In the genomic region with DNA sequence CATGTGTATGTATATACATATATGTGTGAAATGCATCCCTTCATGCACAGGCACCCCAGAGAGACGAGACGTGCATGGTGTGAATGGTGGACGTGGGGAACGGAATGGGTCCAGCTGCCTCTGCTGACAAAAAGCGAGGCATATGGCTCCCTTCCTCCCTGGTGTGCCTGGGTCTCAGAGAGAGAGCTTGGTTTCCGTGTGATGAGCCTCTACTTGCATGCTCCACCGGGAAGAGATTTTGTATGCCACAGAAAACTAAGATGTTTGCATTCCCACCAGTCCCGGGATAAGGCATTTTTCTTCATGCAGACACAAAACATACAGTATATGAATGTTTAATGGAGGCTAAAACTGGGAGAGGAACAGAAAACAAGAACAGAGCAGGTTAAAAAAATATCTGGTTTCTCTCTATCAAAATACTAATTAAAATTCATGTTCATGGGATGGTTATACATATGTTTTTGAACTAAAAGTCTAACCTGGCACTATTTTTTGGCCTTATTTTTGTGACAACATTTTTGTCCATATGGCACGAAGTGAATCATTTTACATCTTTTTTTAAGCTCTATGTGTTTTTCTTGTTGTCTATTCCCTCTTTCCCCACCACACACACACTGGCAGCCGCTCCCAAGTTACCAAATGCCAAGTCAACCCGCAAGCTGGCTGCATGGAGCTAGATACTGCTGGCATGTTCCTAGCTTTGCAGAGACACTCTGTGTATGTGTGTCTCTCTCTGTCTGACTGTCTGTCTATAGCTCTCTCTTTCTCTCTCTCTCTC, we compare ENCODE assay signal across 14 mouse cellular contexts.
DNase-seq lines count a peak whose midpoint lies in the region; ATAC-seq and TF ChIP-seq lines count a peak whose summit lies in the region.
"Had no signal": no experiment of that assay in that cellular context is flagged by ENCODE, and none has a peak within 500 bp of the region (broad histone marks: within the 10 kb centered on the region; RNA-seq: fewer than 3 reads in every experiment).

No protein-coding gene starts in this region.

- ATAC-seq in forebrain, embryonic 13.5 days, result peak; percentile 75; the same call in 1 of the 2 replicates
- no peak for ATAC-seq in kidney, embryonic 16.5 days (ENCODE audit: low FRiP score, low TSS enrichment)

- no peaks in the 10 kb centered on the region; the same call in none of the 2 replicates for H3K27me3 ChIP-seq in forebrain, embryonic 13.5 days
- H3K27me3 ChIP-seq in kidney, embryonic 16.5 days (ENCODE audit: insufficient read depth, low read length), result no peaks in the 10 kb centered on the region
- H3K27me3 ChIP-seq: liver, embryonic 15.5 days had no signal

- no peaks in the 10 kb centered on the region for H3K36me3 ChIP-seq in forebrain, embryonic 13.5 days (ENCODE audit: poor library complexity, severe bottlenecking)
- H3K36me3 ChIP-seq in kidney, embryonic 16.5 days (ENCODE audit: insufficient read depth, low read length), result no peaks in the 10 kb centered on the region
- H3K36me3 ChIP-seq: liver, embryonic 15.5 days had no signal

- intact Hi-C loops in left cerebral cortex, postnatal 25 days (cut with DNase I), result no loop called here

- TF ChIP-seq POLR2A in brain, embryonic 14.5 days (IDR thresholded peaks at IDR 0.05; ENCODE audit: borderline replicate concordance, extremely low read depth, insufficient read depth, insufficient read length, poor library complexity, severe bottlenecking), result no peak

- no peak overlapping the region for H3K9ac ChIP-seq in forebrain, embryonic 13.5 days
- H3K9ac ChIP-seq in kidney, embryonic 16.5 days (replicated peaks; ENCODE audit: low read length), result no peak overlapping the region
- H3K9ac ChIP-seq: liver, embryonic 15.5 days had no signal

- no peaks in the 10 kb centered on the region for H3K9me3 ChIP-seq in forebrain, embryonic 13.5 days (replicated peaks)
- no peaks in the 10 kb centered on the region for H3K9me3 ChIP-seq in kidney, embryonic 16.5 days (ENCODE audit: low read length)
- H3K9me3 ChIP-seq: liver, embryonic 15.5 days had no signal

- H3K4me1 ChIP-seq in forebrain, embryonic 13.5 days, result peaks cover 24% of the 10 kb centered on the region
- H3K4me1 ChIP-seq in kidney, embryonic 16.5 days (ENCODE audit: insufficient read depth, low read length), result 0 out of 2 replicates have a peak, but pooled peaks cover 4% of the 10 kb centered on the region
- H3K4me1 ChIP-seq: liver, embryonic 15.5 days had no signal

- H3K27ac ChIP-seq in forebrain, embryonic 13.5 days, result 0 out of 2 replicates have a peak overlapping the region, but pooled peaks have one; percentile 31
- H3K27ac ChIP-seq in kidney, embryonic 16.5 days (ENCODE audit: low read length), result no peak overlapping the region
- H3K27ac ChIP-seq: liver, embryonic 15.5 days had no signal

- no peak for TF ChIP-seq CTCF in brain, embryonic 14.5 days (IDR thresholded peaks at IDR 0.05; ENCODE audit: borderline replicate concordance, extremely low read depth, insufficient read depth, insufficient read length)

- peak; percentile 90 for DNase-seq in brain, embryonic 14.5 days (ENCODE audit: low read depth)
- peak; percentile 80 to 81 for DNase-seq in layer of hippocampus, adult 8-10 months (ENCODE audit: low spot score in 2 of 2)
- DNase-seq in left cerebral cortex, postnatal 25 days (ENCODE audit: low spot score in 2 of 2), result peak; percentile 54 to 86
- no peak for DNase-seq in testis, postnatal 14 days (ENCODE audit: low spot score)
- no peak for DNase-seq in embryo, embryonic 10 days (ENCODE audit: low spot score)
- DNase-seq in thymus, postnatal 25 days, result no peak
- DNase-seq: adrenal gland, postnatal 25 days; heart, adult 18-20 months; kidney, postnatal 25 days; lung, postnatal 4 days had no signal

- no peak overlapping the region for H3K4me3 ChIP-seq in forebrain, embryonic 13.5 days
- H3K4me3 ChIP-seq in kidney, embryonic 16.5 days (ENCODE audit: low read length), result no peak overlapping the region
- H3K4me3 ChIP-seq: erythroblast, embryonic 14.5 days; liver, embryonic 15.5 days had no signal

- WGBS in forebrain, embryonic 13.5 days, result 71% methylated on average over 11 of the region's 11 CpGs
- WGBS in kidney, embryonic 16.5 days, result 88% methylated on average over 11 of the region's 11 CpGs

- H3K4me2 ChIP-seq in forebrain, embryonic 13.5 days, result no peak overlapping the region
- no peak overlapping the region for H3K4me2 ChIP-seq in kidney, embryonic 16.5 days (replicated peaks; ENCODE audit: low read depth, low read length)
- H3K4me2 ChIP-seq: liver, embryonic 15.5 days had no signal

Comparison
In these comparisons a context has a peak if more than half of its experiments do, and no peak if none do; other contexts are left out.
1. DNase-seq: peak in brain, embryonic 14.5 days (single experiment), layer of hippocampus, adult 8-10 months (2 of 2) and left cerebral cortex, postnatal 25 days (2 of 2); none in testis, postnatal 14 days (single experiment), embryo, embryonic 10 days (single experiment) and thymus, postnatal 25 days (single experiment).